Mouse (Mus musculus) left cerebral cortex, postnatal 10 days (tissue): ENCODE data around the gene Kcnip4. TPM values are rescaled to one million over a fixed set of nuclear protein-coding genes. Genes with fewer than 3 reads are reported as not detected.
A peak's percentile ranks its signal among the peaks of the same experiment; 100 is the strongest.

Source experiments
- DNase-seq, 2 experiments: peaks; one replicate each; pipeline ENCODE4 v3.0.0; 2021 to 2022; ENCODE audit warnings: low spot score in 2 of 2, mixed read lengths in 1 of 2; ENCODE audit errors: extremely low spot score in 1 of 2
- intact Hi-C: fragments of 180-260 bp; cut with DNase I; formaldehyde crosslinking; loops from one replicate; pipeline ENCODE4 v1.15.1; 2025
- total RNA-seq, 2 experiments: library from RNA; stranded (reverse); gene quantifications; 2 replicates each; pipeline ENCODE4 v1.2.3; 2021

Kcnip4 gene
- total RNA-seq, 2 experiments from 2014 or later = 45.8 to 51.6 TPM

- no peak for DNase-seq
- intact Hi-C loops = no loop called here
These were observed 844.7 kb downstream of the Kcnip4 start for GRCm38 (mm10) chr5:48679733-48680595.

- intact Hi-C loops = no loop called here
- DNase-seq = no peak
These were observed 862.2 kb downstream of the Kcnip4 start for GRCm38 (mm10) chr5:48662504-48662903.

- DNase-seq = no peak
- intact Hi-C loops = no loop called here
These were observed 864.7 kb downstream of the Kcnip4 start for GRCm38 (mm10) chr5:48659975-48660374.

- intact Hi-C loops = no loop called here
- DNase-seq = no peak
These were observed 874.2 kb downstream of the Kcnip4 start for GRCm38 (mm10) chr5:48650496-48650895.

GRCm38 (mm10) chr5:48636675-48637074, 888.0 kb downstream of the Kcnip4 start:
- intact Hi-C loops = no loop called here
- DNase-seq = no peak

GRCm38 (mm10) chr5:48633631-48634030, 891.1 kb downstream of the Kcnip4 start:
- intact Hi-C loops = no loop called here
- no peak for DNase-seq

GRCm38 (mm10) chr5:48623370-48623769, 901.3 kb downstream of the Kcnip4 start:
- intact Hi-C loops = no loop called here
- no peak for DNase-seq

- no peak for DNase-seq
- intact Hi-C loops = no loop called here
These were observed 917.8 kb downstream of the Kcnip4 start for GRCm38 (mm10) chr5:48606916-48607315.

GRCm38 (mm10) chr5:48606281-48606680, 918.4 kb downstream of the Kcnip4 start:
- intact Hi-C loops = no loop called here
- peak in 1 of 2 experiments; percentile 22 for DNase-seq

GRCm38 (mm10) chr5:48599481-48600040, 925.1 kb downstream of the Kcnip4 start:
- DNase-seq = peak in 1 of 2 experiments; percentile 36
- intact Hi-C loops = no loop called here

- no peak for DNase-seq
- intact Hi-C loops = no loop called here
These were observed 936.7 kb downstream of the Kcnip4 start for GRCm38 (mm10) chr5:48588014-48588413.

GRCm38 (mm10) chr5:48583431-48583830, 941.3 kb downstream of the Kcnip4 start:
- no peak for DNase-seq
- intact Hi-C loops = no loop called here

GRCm38 (mm10) chr5:48563996-48564587, 960.6 kb downstream of the Kcnip4 start:
- DNase-seq = no peak
- intact Hi-C loops = no loop called here

GRCm38 (mm10) chr5:48551753-48552152, 973.0 kb downstream of the Kcnip4 start:
- intact Hi-C loops = no loop called here
- no peak for DNase-seq

- no peak for DNase-seq
These were observed 978.9 kb downstream of the Kcnip4 start for GRCm38 (mm10) chr5:48545825-48546224.

GRCm38 (mm10) chr5:48544784-48545734, 979.6 kb downstream of the Kcnip4 start:
- no peak for DNase-seq
- intact Hi-C loops = no loop called here

More at GRCm38 (mm10) chr5:48545825-48546224, 978.9 kb downstream of the Kcnip4 start:
- intact Hi-C loops = no loop called here

GRCm38 (mm10) chr5:48518035-48518434, 1006.7 kb downstream of the Kcnip4 start:
- intact Hi-C loops = no loop called here

GRCm38 (mm10) chr5:48513354-48513753, 1011.4 kb downstream of the Kcnip4 start:
- no peak for DNase-seq
- intact Hi-C loops = no loop called here

More at GRCm38 (mm10) chr5:48518035-48518434, 1006.7 kb downstream of the Kcnip4 start:
- DNase-seq = no peak

- intact Hi-C loops = no loop called here
- no peak for DNase-seq
These were observed 1013.4 kb downstream of the Kcnip4 start for GRCm38 (mm10) chr5:48511357-48511756.
